Mouse (Mus musculus): ENCODE measurements at regions not wholly inside any gene's neighbourhood (a gene's known extent, or its start where the extent isn't known, plus 50 kb on each side); places are given as distances from the start of the nearest gene placed in this dataset.

DNA sequence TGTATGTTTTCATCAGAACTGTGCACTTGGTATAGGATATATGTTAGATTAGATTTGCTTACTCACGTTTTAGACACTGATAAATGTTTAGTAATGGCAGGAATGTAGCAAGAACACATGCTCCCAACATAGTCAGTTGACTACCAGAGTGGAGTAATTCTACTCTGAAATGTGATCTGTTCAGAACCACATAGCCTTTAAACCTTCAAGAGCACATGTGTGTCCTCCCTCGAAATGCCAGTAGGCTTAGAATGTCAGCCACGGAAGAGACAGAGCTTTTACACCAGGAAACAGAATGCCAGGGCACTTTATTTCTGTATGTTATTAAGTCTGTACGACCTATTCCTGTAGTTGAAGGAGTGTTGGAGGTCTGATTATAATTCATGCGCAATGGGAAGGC is 51.3 kb upstream of the Cd28 start:
- H3K9ac ChIP-seq: no peak overlapping the region
- no peaks in the 10 kb centered on the region for H3K27me3 ChIP-seq
- no peak overlapping the region for H3K27ac ChIP-seq
- H3K9me3 ChIP-seq: no peaks in the 10 kb centered on the region
- peaks cover 9% of the 10 kb centered on the region; the same call in 1 of the 2 replicates for H3K4me1 ChIP-seq
- H3K4me3 ChIP-seq: no peak overlapping the region
- H3K36me3 ChIP-seq: no peaks in the 10 kb centered on the region
- H3K4me2 ChIP-seq: no peak overlapping the region
- WGBS: 73% methylated on average over 5 of the region's 5 CpGs
- ATAC-seq (ENCODE audit: borderline replicate concordance, extremely low read depth, low FRiP score, low TSS enrichment): no peak

DNA sequence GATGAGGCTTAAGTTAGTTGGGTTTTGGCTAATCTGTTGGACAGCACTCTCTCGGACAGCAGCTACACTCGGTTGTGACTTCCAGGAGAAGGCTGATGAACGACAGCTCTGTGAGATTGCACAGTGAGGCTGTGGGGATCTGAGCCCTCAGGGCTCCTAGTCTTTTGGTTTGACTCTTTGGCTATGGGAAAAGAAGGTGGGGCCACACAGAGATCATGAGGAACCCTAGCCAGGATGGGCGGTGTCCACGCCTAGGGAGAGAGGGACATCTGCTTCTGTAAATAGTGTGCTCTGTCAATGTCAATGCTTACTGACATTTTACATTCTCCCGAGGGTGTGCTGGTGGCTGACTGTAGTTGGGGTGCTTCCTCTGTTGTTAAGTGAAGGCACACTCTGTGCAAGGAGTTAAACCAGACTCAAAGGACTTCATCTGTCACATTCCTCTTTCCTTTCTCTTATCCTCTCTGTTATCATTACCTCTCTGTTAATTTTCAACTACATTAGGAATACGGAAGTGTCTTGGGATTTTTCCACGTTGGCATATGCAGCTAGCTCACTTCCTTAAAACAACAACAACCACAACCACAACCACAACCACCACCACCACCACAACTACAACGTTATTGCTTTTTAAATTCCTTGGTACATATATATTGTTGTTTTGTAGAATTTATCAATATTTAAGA is 54.2 kb upstream of the Cd28 start:
- no peaks in the 10 kb centered on the region for H3K27me3 ChIP-seq
- no peaks in the 10 kb centered on the region for H3K9me3 ChIP-seq
- no peaks in the 10 kb centered on the region for H3K36me3 ChIP-seq
- 23% methylated on average over 9 of the region's 9 CpGs for WGBS
- no peak for ATAC-seq (ENCODE audit: borderline replicate concordance, extremely low read depth, low FRiP score, low TSS enrichment)
- H3K9ac ChIP-seq: no peak overlapping the region
- no peak overlapping the region for H3K4me3 ChIP-seq
- H3K4me2 ChIP-seq: no peak overlapping the region
- H3K4me1 ChIP-seq: peaks cover 4% of the 10 kb centered on the region; the same call in 1 of the 2 replicates
- H3K27ac ChIP-seq: no peak overlapping the region

DNA sequence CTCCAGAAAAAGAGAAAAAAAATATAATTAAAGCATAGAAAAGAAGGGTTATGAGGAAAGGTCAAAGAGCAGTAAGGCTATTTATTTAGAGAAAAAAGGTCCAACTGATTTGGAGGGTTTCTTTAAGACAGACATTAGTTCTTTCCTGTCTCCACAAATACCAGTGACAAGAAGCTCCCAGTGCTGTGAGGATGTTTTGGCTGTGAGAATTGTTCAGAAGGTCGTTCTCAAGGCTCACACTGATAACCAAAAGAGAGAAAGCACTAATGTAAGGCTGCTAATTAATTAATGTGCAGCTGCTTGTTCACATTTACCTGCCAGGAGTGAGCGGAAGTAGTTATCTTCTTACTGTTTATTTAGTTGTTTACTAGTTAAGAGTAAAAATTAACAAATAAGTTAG is 54.7 kb upstream of the Cd28 start:
- Histone ChIP-seq H3K4me3 (no peak overlapping the region), H3K9ac (no peak overlapping the region), H3K9me3 (no peaks in the 10 kb centered on the region), H3K27ac (no peak overlapping the region), H3K4me2 (no peak overlapping the region), H3K4me1 (peaks cover 4% of the 10 kb centered on the region; the same call in 1 of the 2 replicates), H3K27me3 (no peaks in the 10 kb centered on the region), H3K36me3 (no peaks in the 10 kb centered on the region)
- no peak for ATAC-seq (ENCODE audit: borderline replicate concordance, extremely low read depth, low FRiP score, low TSS enrichment)
- 43% methylated on average over 2 of the region's 2 CpGs for WGBS

DNA sequence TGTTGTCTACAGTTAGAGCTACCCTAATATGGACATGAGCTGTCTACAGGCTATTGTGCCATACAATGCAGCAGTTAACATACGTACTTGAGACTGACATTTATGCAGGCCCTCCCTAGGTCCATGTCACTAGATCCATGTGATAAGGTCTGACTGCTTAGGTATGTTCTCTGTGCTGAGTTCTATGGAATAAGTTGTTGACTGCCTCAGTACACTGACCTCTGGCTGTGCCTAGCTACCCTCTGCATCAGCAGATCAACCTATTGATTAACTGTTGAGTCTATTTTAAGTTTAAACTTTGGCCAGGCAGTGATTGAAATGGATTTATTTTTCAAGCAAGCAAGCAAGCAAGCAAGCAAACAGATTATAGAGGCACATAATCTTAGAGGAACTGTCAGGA is 57.0 kb upstream of the Cd28 start:
- H3K4me3 ChIP-seq: no peak overlapping the region
- H3K4me2 ChIP-seq: no peak overlapping the region
- H3K27ac ChIP-seq: no peak overlapping the region
- no peak for ATAC-seq (ENCODE audit: borderline replicate concordance, extremely low read depth, low FRiP score, low TSS enrichment)
- H3K27me3 ChIP-seq: no peaks in the 10 kb centered on the region
- 73% methylated on average over 1 of the region's 1 CpGs for WGBS
- peaks cover 12% of the 10 kb centered on the region; the same call in 1 of the 2 replicates for H3K4me1 ChIP-seq
- no peaks in the 10 kb centered on the region for H3K36me3 ChIP-seq
- no peaks in the 10 kb centered on the region for H3K9me3 ChIP-seq
- H3K9ac ChIP-seq: no peak overlapping the region

DNA sequence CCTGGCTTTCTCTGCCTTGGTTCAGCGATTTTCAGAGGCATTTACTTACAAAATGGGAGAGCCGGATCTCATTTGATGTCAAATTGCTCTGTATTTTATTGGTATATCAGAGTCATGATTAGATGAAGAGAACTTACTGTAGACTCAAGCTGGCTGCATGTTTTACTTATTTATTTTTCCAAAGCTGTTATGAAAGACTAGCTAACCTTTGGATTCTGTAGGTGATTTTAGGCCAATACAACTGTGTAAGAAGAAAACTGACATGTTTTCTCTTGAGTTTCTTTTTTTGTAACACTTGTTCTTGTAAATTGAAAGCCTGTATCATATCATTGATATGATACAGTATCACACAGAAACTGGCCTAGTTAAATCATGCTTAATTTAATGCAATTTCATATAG is 57.6 kb upstream of the Cd28 start:
- no peak overlapping the region for H3K4me3 ChIP-seq
- H3K36me3 ChIP-seq: no peaks in the 10 kb centered on the region
- H3K4me2 ChIP-seq: no peak overlapping the region
- no peaks in the 10 kb centered on the region for H3K27me3 ChIP-seq
- H3K27ac ChIP-seq: no peak overlapping the region
- H3K9ac ChIP-seq: no peak overlapping the region
- 82% methylated on average over 2 of the region's 2 CpGs for WGBS
- peaks cover 12% of the 10 kb centered on the region; the same call in 1 of the 2 replicates for H3K4me1 ChIP-seq
- ATAC-seq (ENCODE audit: borderline replicate concordance, extremely low read depth, low FRiP score, low TSS enrichment): no peak
- no peaks in the 10 kb centered on the region for H3K9me3 ChIP-seq

DNA sequence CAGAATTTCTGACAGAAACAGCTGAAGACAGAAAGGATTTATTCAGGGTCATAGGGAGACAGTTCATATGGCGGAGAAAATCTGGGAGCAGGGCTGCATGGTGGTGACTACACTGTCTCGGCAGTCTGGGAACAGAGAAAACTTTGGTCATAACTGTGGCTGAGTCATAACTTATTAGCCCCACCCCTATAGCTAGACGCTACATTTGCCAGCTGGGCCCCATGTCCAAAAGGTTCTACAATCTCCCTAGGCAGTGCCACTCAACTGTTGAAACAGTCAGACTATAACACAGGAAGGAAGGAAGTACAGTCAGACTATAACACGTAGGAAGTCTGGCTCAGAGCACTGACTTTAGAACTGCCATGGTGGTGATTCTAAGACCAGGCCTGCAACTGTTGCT is 58.2 kb upstream of the Cd28 start:
- Histone ChIP-seq H3K27ac (no peak overlapping the region), H3K9me3 (no peaks in the 10 kb centered on the region), H3K36me3 (no peaks in the 10 kb centered on the region), H3K27me3 (no peaks in the 10 kb centered on the region), H3K4me2 (no peak overlapping the region), H3K4me3 (no peak overlapping the region), H3K9ac (no peak overlapping the region), H3K4me1 (peaks cover 12% of the 10 kb centered on the region; the same call in 1 of the 2 replicates)
- 71% methylated on average over 4 of the region's 4 CpGs for WGBS
- no peak for ATAC-seq (ENCODE audit: borderline replicate concordance, extremely low read depth, low FRiP score, low TSS enrichment)

DNA sequence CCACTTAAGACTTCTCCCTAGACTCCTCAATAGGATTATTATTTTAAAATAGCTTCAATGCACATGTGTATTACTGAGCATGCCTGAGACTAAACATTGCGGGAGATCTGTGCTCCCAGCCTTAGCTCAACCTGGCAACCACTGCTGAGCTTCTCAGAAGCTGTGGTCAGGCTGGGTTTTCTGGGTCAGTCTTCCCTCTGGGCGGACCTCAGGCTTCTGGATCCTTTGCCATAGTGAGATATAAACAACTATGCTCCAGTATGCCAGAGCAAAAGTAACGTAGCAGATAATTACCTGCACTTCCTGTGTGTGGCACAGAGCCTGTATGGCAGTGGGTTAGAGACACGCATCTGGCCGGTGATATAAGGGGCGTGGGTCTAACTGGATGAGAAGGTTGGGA is 59.1 kb upstream of the Cd28 start:
- Histone ChIP-seq H3K27me3 (no peaks in the 10 kb centered on the region), H3K4me3 (no peak overlapping the region), H3K9ac (no peak overlapping the region), H3K4me1 (peaks cover 19% of the 10 kb centered on the region; the same call in 1 of the 2 replicates), H3K9me3 (no peaks in the 10 kb centered on the region), H3K27ac (no peak overlapping the region), H3K4me2 (no peak overlapping the region), H3K36me3 (no peaks in the 10 kb centered on the region)
- 55% methylated on average over 6 of the region's 6 CpGs for WGBS
- no peak for ATAC-seq (ENCODE audit: borderline replicate concordance, extremely low read depth, low FRiP score, low TSS enrichment)

DNA sequence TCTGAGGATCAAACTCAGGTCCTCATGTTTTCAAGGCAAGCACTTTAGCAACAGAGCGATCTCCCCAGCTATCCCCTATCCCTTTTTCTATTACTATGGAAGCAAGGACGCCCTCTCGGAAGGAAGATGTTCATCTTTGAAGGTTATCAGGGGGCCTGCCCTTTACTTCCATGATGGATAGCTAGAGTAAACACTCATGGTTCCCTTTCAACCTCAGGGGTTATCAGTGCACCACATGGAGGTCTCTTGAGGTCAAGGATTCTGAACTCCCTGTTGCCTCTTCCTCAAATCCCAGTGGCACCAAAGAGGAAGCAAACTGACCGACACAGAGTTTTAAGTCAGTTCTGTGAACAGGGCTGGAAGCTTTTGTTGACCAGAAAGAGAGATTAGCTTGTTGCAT is 59.6 kb upstream of the Cd28 start:
- peaks cover 21% of the 10 kb centered on the region for H3K4me1 ChIP-seq

DNA sequence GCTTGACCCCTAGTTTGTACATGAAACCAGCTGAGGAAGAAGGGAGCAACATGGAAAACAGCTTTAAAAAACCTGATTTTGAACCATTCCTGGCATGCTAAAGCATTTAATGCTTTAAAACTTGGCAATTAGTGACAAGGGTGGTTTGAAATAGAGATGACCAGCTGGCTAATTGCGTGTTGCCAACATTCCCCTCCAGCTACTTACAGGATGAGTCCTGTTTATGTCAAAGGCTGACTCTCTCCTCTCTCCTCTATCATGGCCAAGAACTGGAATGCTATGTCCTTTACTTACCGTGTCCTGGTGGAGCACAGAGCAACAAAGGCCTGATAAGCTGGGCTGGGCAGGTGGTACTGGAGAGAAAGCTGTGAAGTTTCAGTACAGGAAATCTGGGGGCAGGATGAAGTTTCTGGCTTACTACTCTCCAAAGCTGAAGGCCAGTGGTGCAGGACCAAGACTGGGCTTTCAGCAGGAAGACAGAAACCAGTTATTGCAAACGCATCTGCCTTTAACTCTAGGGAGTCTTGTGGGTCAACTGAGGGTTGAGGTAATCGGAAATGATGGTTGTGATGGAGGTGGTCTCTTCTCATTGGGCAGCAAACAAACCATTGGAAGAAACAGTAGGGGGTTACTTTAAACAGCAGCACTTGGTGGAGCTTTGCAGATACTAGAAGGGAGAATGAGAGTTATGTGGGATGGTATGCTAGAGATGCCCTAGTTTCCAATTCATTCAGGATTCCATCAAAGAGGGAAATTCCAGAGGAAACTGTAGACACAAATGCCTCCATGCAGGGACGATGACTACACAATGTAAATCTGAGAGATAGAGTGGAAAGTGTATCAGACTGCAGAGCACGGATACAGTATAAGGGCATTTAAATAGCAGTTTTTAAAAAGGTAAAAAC is 60.7 kb upstream of the Cd28 start:
- Histone ChIP-seq H3K4me2 (no peak overlapping the region), H3K4me3 (no peak overlapping the region), H3K27ac (no peak overlapping the region), H3K36me3 (no peaks in the 10 kb centered on the region), H3K4me1 (peaks cover 24% of the 10 kb centered on the region), H3K9ac (no peak overlapping the region), H3K27me3 (no peaks in the 10 kb centered on the region), H3K9me3 (no peaks in the 10 kb centered on the region)
- 63% methylated on average over 6 of the region's 6 CpGs for WGBS
- no peak for ATAC-seq (ENCODE audit: borderline replicate concordance, extremely low read depth, low FRiP score, low TSS enrichment)

More for the DNA sequence above, 59.6 kb upstream of the Cd28 start:
- Histone ChIP-seq H3K9me3 (no peaks in the 10 kb centered on the region), H3K36me3 (no peaks in the 10 kb centered on the region), H3K27ac (no peak overlapping the region), H3K4me3 (no peak overlapping the region), H3K9ac (no peak overlapping the region), H3K4me2 (no peak overlapping the region), H3K27me3 (no peaks in the 10 kb centered on the region)
- 44% methylated on average over 4 of the region's 4 CpGs for WGBS
- no peak for ATAC-seq (ENCODE audit: borderline replicate concordance, extremely low read depth, low FRiP score, low TSS enrichment)

DNA sequence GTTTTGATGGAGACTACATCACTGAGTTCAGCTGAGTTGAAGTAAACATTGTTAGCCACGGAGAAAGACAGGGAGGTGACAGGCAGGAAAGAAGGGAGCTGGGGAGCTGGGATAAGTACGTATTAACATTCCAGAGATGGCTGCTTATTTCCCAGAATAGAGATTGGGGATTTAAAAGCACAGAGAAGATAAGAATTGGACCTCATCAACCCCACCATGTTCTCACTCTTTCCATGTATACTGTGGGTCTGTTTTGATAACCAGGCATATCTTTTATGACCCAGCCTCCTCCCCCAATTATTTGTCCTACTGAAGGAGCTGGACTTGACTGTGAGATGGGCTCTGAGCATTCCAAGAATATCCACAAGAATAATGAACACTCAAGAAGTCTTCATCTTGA is 61.4 kb upstream of the Cd28 start:
- ATAC-seq (ENCODE audit: borderline replicate concordance, extremely low read depth, low FRiP score, low TSS enrichment): no peak
- Histone ChIP-seq H3K9me3 (no peaks in the 10 kb centered on the region), H3K27ac (no peak overlapping the region), H3K4me3 (no peak overlapping the region), H3K4me1 (peaks cover 24% of the 10 kb centered on the region), H3K27me3 (no peaks in the 10 kb centered on the region), H3K9ac (no peak overlapping the region), H3K4me2 (no peak overlapping the region), H3K36me3 (no peaks in the 10 kb centered on the region)
- 21% methylated on average over 2 of the region's 2 CpGs for WGBS

DNA sequence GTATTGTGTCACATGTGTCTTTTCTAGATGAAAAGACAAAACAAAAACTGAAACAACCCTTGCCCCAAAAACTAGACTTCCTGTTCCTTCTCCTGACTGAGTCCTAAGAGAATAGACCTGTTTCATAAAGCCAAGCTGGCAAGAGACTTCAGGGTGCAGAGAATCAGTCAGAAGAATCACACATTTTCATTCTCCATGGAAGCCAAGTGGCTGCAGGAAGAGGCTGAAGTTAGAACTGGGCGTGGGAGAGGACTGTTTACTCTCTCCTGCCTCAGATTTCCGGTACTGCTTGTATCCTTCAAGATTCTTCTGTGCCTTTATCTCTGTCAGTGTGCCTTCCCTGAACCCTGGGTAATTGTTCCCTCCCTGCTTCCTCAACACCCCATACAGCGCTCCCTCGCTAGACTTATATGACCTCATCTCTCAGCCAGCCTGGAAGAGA is 64.0 kb upstream of the Cd28 start:
- Histone ChIP-seq H3K9ac (no peak overlapping the region), H3K4me2 (no peak overlapping the region), H3K36me3 (no peaks in the 10 kb centered on the region), H3K27ac (0 out of 2 replicates have a peak overlapping the region, but pooled peaks have one; percentile 18), H3K4me3 (no peak overlapping the region), H3K27me3 (0 out of 2 replicates have a peak, but pooled peaks cover 4% of the 10 kb centered on the region), H3K9me3 (no peaks in the 10 kb centered on the region), H3K4me1 (peaks cover 24% of the 10 kb centered on the region)
- ATAC-seq (ENCODE audit: borderline replicate concordance, extremely low read depth, low FRiP score, low TSS enrichment): peak; percentile 86
- WGBS: 12% methylated on average over 4 of the region's 4 CpGs

DNA sequence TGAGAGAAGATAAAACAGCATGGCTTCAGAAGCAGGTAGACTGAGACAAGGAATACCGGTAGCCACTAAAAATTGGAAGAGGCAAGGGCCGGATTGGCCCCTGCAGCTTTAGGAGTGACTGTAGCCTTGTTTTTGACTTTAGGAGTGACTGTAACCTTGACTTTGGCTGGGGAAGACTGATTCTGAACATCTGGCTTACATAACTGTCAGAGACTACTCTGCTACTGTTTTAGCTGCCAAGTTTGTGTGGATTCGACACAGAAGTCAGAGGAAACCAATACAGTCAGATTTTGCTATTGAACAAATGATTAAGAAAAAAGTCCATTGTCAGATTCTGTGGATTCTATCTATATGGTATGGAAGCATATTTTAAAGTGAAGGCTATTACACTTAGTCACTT is 66.4 kb upstream of the Cd28 start:
- no peak for ATAC-seq (ENCODE audit: borderline replicate concordance, extremely low read depth, low FRiP score, low TSS enrichment)
- WGBS: 52% methylated on average over 3 of the region's 3 CpGs
- peaks cover 15% of the 10 kb centered on the region for H3K4me1 ChIP-seq
- no peak overlapping the region for H3K4me3 ChIP-seq
- 0 out of 2 replicates have a peak, but pooled peaks cover 4% of the 10 kb centered on the region for H3K27me3 ChIP-seq
- no peak overlapping the region for H3K9ac ChIP-seq
- H3K4me2 ChIP-seq: no peak overlapping the region
- H3K27ac ChIP-seq: no peak overlapping the region
- H3K9me3 ChIP-seq: no peaks in the 10 kb centered on the region
- no peaks in the 10 kb centered on the region for H3K36me3 ChIP-seq

All from lung, embryonic 15.5 days (tissue).